Mouse (Mus musculus) G1E (cell line): ENCODE measurements around the gene Ptprb. TPM values are rescaled to one million over a fixed set of nuclear protein-coding genes. Genes with fewer than 3 reads are reported as not detected.

Experiments used
- ATAC-seq: 2 replicates; pipeline ENCODE4 v1.8.0; 2016; ENCODE audit warnings: mild to moderate bottlenecking; ENCODE audit not compliant: insufficient number of reproducible peaks, poor library complexity, low FRiP score, severe bottlenecking; ENCODE audit errors: extremely low read depth
- DNase-seq: peaks from one replicate; pipeline ENCODE4 v3.0.0; 2012; ENCODE audit warnings: low spot score
- H3K27me3 ChIP-seq: 2 replicates; pipeline ENCODE4 v1.6.1; 2012; ENCODE audit warnings: mild to moderate bottlenecking, low read length, inconsistent platforms; ENCODE audit not compliant: insufficient read depth
- H3K36me3 ChIP-seq: replicated peaks from 2 replicates; pipeline ENCODE3; 2012; ENCODE audit warnings: mild to moderate bottlenecking, inconsistent platforms
- H3K4me1 ChIP-seq: 2 replicates; pipeline ENCODE4 v1.6.1; 2012; ENCODE audit warnings: low read depth, low read length, inconsistent platforms, mixed read lengths; ENCODE audit not compliant: insufficient read depth
- H3K4me3 ChIP-seq: 2 replicates; pipeline ENCODE4 v1.5.1; 2012; ENCODE audit warnings: low read depth, mild to moderate bottlenecking, inconsistent platforms, low read length, moderate library complexity, mixed read lengths
- H3K9me3 ChIP-seq: replicated peaks from 2 replicates; pipeline ENCODE4 v1.6.1; 2012; ENCODE audit warnings: inconsistent platforms
- CTCF ChIP-seq: IDR thresholded peaks from 2 replicates; pipeline ENCODE4 v1.5.1; 2012; ENCODE audit warnings: low read depth, low read length, inconsistent platforms, mixed read lengths
- GATA1 ChIP-seq: IDR thresholded peaks from 2 replicates; pipeline ENCODE4 v1.6.1; 2012; ENCODE audit warnings: borderline replicate concordance, low read length, inconsistent platforms, mixed read lengths
- GATA2 ChIP-seq: IDR thresholded peaks from 2 replicates; pipeline ENCODE4 v1.6.1; 2012; ENCODE audit warnings: low read depth, low read length, inconsistent platforms, borderline replicate concordance
- POLR2AphosphoS5 ChIP-seq: IDR thresholded peaks from 2 replicates; pipeline ENCODE4 v1.6.1; 2012; ENCODE audit warnings: low read depth, low read length, inconsistent platforms; ENCODE audit not compliant: insufficient replicate concordance
- TAL1 ChIP-seq: conservative IDR thresholded peaks from 2 replicates; pipeline ENCODE4 v1.6.1; 2012; ENCODE audit warnings: low read depth, low read length, inconsistent platforms, mixed read lengths
- polyA plus RNA-seq: library from polyadenylated mRNA; stranded (reverse); fragments of >175 nt; gene quantifications from 2 replicates; pipeline ENCODE4 v1.2.3, GENCODE M21; 2012
- total RNA-seq, 2 experiments: library from RNA; stranded (forward) in 1 of 2; stranded (reverse) in 1 of 2; fragments of 200-1000 nt in 1 of 2; fragments of >200 nt in 1 of 2; fragmentation: Nextera tagmentation in 1 of 2; gene quantifications; 2 replicates each; pipeline ENCODE4 v1.2.3; 2014 to 2017

The Ptprb gene
- total and polyA plus RNA-seq, 3 experiments: 0.44 TPM; not detected in 2

- TF ChIP-seq GATA1 (no peak), GATA2 (no peak)
- H3K9me3 ChIP-seq: peaks cover 16% of the 10 kb centered on the region
These were observed 127.6 kb downstream of the Ptprb start for GRCm38 (mm10) chr10:116402742-116403425.

GRCm38 (mm10) chr10:116403679-116404078 is 128.4 kb downstream of the Ptprb start:
- ATAC-seq (no peak), DNase-seq (no peak)
- Histone ChIP-seq H3K27me3 (no peaks in the 10 kb centered on the region), H3K36me3 (no peaks in the 10 kb centered on the region), H3K4me1 (no peaks in the 10 kb centered on the region), H3K4me3 (no peak overlapping the region), H3K9me3 (peaks cover 10% of the 10 kb centered on the region; the same call in 1 of the 2 replicates)
- TF ChIP-seq POLR2AphosphoS5: no peak
- TF ChIP-seq GATA1: no peak
- no peak for TF ChIP-seq GATA2
- no peak for TF ChIP-seq TAL1
- TF ChIP-seq CTCF: no peak

More at GRCm38 (mm10) chr10:116402742-116403425, 127.6 kb downstream of the Ptprb start:
- no peaks in the 10 kb centered on the region for H3K36me3 ChIP-seq
- H3K4me1 ChIP-seq: no peaks in the 10 kb centered on the region
- ATAC-seq (no peak), DNase-seq (no peak)
- no peak overlapping the region for H3K4me3 ChIP-seq
- no peaks in the 10 kb centered on the region for H3K27me3 ChIP-seq

GRCm38 (mm10) chr10:116405011-116405410 is 129.7 kb downstream of the Ptprb start:
- Histone ChIP-seq H3K9me3 (peaks cover 10% of the 10 kb centered on the region; the same call in 1 of the 2 replicates), H3K36me3 (no peaks in the 10 kb centered on the region), H3K4me3 (no peak overlapping the region), H3K4me1 (no peaks in the 10 kb centered on the region), H3K27me3 (no peaks in the 10 kb centered on the region)
- DNase-seq: no peak
- ATAC-seq: no peak
- TF ChIP-seq GATA2 (no peak), POLR2AphosphoS5 (no peak), CTCF (no peak), GATA1 (no peak), TAL1 (no peak)

- no peak for ATAC-seq
- no peak for TF ChIP-seq GATA2
- no peak for TF ChIP-seq GATA1
- no peak for TF ChIP-seq POLR2AphosphoS5
- TF ChIP-seq CTCF: no peak
- TF ChIP-seq TAL1: no peak
These were observed 132.5 kb downstream of the Ptprb start for GRCm38 (mm10) chr10:116407684-116408359.

GRCm38 (mm10) chr10:116410826-116411225 is 135.5 kb downstream of the Ptprb start:
- no peak overlapping the region for H3K4me3 ChIP-seq
- no peak for ATAC-seq
- DNase-seq: no peak
- TF ChIP-seq GATA2 (no peak), GATA1 (no peak), TAL1 (no peak), POLR2AphosphoS5 (no peak), CTCF (no peak)
- peaks cover 7% of the 10 kb centered on the region; the same call in 1 of the 2 replicates for H3K9me3 ChIP-seq
- no peaks in the 10 kb centered on the region for H3K36me3 ChIP-seq
- no peaks in the 10 kb centered on the region for H3K27me3 ChIP-seq
- H3K4me1 ChIP-seq: no peaks in the 10 kb centered on the region

More at GRCm38 (mm10) chr10:116407684-116408359, 132.5 kb downstream of the Ptprb start:
- H3K27me3 ChIP-seq: no peaks in the 10 kb centered on the region
- H3K4me1 ChIP-seq: no peaks in the 10 kb centered on the region
- H3K36me3 ChIP-seq: no peaks in the 10 kb centered on the region
- H3K4me3 ChIP-seq: no peak overlapping the region
- peaks cover 8% of the 10 kb centered on the region; the same call in 1 of the 2 replicates for H3K9me3 ChIP-seq
- DNase-seq: no peak

- H3K4me1 ChIP-seq: no peaks in the 10 kb centered on the region
- peaks cover 34% of the 10 kb centered on the region for H3K9me3 ChIP-seq
- TF ChIP-seq GATA1 (no peak), POLR2AphosphoS5 (no peak), TAL1 (no peak), CTCF (no peak), GATA2 (no peak)
- no peaks in the 10 kb centered on the region for H3K27me3 ChIP-seq
- no peaks in the 10 kb centered on the region for H3K36me3 ChIP-seq
- no peak overlapping the region for H3K4me3 ChIP-seq
- DNase-seq (no peak), ATAC-seq (no peak)
These were observed 140.8 kb downstream of the Ptprb start for GRCm38 (mm10) chr10:116416142-116416541.
